Mouse (Mus musculus) thymus, postnatal 4 days (tissue): Measurements from ENCODE around the gene Rsl1.
"Not testable (repeated sequence)": the region's sequence is repeated elsewhere in the genome, so short reads cannot be mapped to it uniquely, and the experiment has no call there.

ENCODE experiments used
- DNase-seq: peaks from one replicate; pipeline ENCODE4 v3.0.0; 2021

The Rsl1 gene

DNA sequence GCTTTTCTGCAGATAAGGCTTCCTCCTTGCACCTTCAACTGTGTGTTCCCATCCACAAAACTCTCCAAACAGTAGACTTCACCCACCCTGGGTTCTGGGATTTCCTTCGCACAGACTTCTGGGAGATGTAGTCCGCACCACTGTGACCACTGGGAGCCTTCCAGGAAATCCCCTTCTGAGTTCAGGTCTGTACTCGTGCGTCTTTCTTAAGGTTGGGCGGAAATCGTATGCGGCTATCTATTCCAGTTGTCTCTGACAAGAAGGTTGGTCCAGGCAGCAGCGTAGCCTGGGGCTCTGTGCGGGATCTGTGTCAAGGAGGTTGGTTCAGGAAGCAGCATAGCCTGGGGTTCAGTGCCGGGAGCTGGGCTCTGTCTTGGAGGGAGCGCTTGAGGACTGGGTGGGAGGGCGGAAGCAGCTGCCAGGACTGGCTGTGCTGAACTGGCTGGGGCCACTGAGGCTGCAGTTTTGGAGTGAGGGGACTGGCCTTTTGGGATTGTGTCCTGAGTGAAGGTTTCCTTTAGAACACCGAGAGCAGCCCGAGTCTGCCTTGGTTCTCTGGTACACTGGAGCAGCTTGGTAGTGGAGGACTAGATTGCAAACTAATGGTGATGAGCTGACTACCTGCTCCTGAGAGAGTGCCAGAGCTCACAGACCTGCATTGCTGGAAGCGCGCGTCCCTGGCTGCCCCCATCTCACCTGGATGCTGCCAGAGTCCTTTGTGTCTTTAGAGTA, at the start of gene Rsl1:
TSS of gene Rsl1 (plus strand) at position 192 of the 732 bp plus-strand sequence.
- peak; percentile 76 for DNase-seq

DNA sequence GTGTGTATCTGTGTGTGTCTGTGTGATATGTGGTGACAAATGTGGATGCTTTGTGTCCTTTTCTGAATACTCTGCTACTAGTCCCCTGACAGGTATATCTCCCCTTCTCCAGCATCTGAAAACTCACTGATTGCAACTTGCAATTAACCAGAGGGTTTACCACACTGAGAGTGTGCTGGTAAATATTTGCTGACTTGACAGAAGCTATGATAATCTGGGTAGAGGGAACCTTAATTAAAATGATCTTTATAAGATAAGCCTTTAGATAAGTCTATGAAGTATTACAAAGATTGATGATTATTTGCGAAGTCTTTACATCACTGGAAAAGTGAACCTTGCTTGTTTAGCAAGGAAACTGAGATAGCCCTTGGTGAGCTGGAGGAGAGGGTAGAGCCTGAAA, 48.5 kb upstream of the Rsl1 start:
- no peak for DNase-seq

DNA sequence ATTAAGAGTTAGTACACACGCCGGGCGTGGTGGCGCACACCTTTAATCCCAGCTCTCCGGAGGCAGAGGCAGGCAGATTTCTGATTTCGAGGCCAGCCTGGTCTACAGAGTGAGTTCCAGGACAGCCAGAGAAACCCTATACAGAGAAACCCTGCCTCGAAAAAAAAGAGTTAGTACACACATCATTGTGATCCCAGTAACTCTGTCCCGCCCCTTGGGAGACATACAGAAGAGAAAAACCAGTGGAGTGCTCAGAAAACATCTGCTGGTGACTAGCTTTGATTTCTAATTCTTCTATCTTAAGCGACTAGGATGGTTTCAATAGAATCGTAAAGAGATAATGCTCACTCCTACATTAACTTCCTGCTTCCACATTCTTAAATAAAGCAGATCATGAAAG, 45.5 kb upstream of the Rsl1 start:
- not testable (repeated sequence) for DNase-seq

DNA sequence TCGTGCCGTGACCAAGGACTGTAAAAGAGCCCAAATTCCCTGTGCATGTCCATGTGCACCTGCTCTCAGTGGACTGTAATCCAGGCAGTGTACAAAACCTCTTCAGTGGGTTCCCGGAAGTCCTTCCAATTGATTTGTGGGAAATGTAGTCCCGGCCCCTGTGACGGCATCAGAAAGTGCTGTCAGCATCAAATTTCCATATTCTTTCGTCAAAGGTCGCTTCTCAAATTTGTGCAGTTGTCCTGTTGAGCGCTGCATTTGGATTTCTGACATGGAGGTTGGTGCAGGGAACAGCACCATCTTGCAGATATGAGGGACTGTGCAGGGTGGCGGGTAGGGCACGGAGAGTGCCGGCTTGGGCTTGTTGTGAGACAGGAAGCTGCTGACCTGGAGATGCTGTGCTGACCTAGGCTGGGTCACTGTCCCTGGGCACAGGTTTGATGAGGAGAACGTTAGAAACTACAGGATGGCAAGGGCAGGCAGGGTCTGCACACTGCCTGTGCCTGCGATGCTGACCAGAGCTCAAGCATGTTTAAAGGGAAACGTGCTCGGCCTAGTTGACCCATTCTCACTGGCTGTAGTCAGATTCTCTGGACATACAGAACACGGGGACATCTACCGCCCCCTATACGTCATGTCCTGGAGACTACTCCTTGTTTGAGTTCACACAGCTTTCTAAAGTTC, 44.8 kb upstream of the Rsl1 start:
- peak; percentile 76 for DNase-seq

DNA sequence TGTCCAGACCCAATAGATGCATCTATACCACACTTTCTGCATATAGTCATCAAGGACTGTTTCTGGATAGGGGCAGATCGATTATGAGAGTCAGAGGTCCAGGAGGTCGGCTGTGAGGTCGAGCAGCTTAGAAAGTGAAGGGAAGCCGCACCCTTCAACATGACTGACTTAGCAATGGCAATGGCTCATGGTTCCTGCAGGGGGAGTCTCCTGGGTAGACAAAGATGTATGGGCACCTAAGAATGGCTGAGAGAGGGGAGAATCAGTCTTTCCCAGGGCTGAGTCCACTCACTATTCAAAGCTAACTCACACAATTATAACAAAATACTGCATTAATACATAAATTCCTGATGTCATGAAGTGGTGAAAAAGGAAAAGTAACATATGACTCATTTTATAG, 6.9 kb upstream of the Rsl1 start:
- not testable (repeated sequence) for DNase-seq

DNA sequence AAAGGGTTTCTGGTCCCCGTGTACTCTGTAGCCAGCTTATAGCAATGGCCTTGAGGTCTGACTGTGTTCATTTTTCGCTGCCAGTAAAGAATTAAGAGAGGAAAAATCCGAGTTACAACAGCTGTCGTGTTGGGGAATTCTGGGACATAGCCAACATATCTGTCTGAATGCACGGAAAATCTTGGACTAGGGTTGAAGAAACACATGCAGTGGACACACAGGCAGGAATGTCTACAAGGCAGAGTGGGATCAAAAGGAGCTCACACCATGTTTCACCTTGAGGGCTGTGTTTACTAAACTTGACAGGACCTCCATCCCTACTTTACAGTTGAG, 707 bp downstream of the Rsl1 start:
- DNase-seq = no peak

DNA sequence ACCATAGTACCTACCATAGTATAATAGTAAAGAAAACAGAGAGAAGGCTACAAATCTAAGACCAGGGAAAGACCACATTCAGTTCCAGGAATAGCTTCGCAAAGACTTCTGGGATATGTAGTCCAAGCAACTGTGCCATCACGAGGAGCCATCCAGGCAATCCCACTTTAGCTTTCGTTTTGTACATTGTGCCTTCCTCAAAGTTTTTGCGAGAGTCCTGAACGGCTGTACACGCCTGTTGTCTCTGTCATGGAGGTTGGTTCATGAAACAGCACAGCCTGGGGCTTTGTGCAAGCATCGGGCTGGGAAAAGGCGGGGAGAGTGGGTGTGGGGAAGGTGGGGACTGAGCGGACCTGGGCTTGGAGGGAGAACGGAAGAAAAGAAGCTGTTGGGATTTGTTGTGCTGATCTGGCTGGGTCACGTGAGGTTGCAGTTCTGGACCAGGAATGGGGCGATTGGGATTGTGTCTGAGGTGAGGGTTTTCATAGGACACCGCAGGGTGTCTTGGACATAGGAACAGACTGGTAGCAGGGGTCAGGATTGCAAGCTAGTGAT, 21.4 kb downstream of the Rsl1 start, which contains the start of gene Zfp455:
TSS of gene Zfp455 (plus strand) at position 167 of the 555 bp plus-strand sequence.
- DNase-seq = peak; percentile 51

DNA sequence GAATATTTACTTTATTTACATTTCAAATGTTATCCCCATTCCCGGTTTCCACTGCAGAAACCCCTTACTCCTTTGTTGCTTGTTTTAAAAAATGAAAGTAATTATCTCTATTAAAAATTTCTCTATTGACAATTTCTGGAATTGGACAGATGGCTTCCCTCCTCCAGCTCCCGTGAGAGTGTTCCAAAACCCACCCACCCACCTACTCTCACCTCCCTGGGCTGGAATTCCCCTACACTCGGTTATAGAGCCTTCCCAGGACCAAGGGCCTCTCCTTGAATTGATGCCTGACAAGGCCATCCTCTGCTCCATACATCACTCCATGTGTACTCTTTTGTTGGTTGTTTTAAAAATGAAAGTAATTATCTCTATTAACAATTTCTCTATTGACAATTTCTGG, 28.7 kb downstream of the Rsl1 start:
- DNase-seq = no peak

DNA sequence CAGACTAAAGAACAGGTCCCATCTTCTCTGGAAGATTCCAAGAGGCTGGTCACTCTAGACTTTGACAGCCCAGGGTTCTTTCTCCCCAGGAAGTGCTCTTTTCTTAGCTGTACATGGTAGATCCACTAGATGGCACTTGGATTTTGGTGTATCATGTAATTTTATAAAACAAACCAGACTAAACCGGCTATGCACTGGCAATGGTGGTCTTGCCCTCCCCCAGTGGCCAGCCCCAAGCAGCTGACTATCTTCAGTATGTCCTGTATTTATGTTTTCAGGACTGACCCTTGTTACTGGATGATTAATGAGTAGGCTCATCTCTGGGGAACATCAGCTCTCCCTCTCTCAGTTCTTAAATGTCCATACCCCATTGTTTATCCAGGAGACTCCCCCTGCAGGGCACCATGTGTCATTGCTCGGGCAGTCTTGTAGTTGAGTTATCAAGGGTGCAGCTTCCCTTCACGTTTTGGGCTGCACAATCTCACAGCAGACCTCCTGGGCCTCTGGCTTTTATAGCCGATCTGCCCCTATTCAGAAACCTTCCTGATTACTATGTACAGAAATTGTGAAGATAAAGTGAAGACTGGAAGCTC, 41.1 kb downstream of the Rsl1 start:
- peak; percentile 26 for DNase-seq
